Mouse (Mus musculus) lung, adult 2 months (tissue): ENCODE results near the gene Jdp2. TPM values are rescaled to one million over a fixed set of nuclear protein-coding genes. Genes with fewer than 3 reads are reported as not detected.

Experiments used
- DNase-seq: peaks from one replicate; pipeline ENCODE4 v3.0.0; 2022
- H3K4me1 ChIP-seq: fragments of 200-500 bp; 2 replicates; pipeline ENCODE4 v1.6.1; 2011; ENCODE audit warnings: low read length; ENCODE audit not compliant: control insufficient read depth, insufficient read depth
- H3K4me3 ChIP-seq: fragments of 200-500 bp; replicated peaks from 2 replicates; pipeline ENCODE3; 2011; ENCODE audit warnings: low read depth, mild to moderate bottlenecking, control low read depth, low read length; ENCODE audit errors: extremely low read depth
- CTCF ChIP-seq: fragments of 200-500 bp; IDR thresholded peaks from 2 replicates; pipeline ENCODE4 v1.5.1; 2011; ENCODE audit warnings: mild to moderate bottlenecking, low read length, control low read depth; ENCODE audit not compliant: insufficient read depth
- POLR2A ChIP-seq: fragments of 200-500 bp; IDR thresholded peaks from 2 replicates; pipeline ENCODE4 v1.6.1; 2011; ENCODE audit warnings: low read depth, mild to moderate bottlenecking, control low read depth, low read length, borderline replicate concordance; ENCODE audit errors: extremely low read depth
- WGBS: fragments of 180-500 bp; shearing (Covaris S2); methylation state at CpG from one replicate; pipeline ENCODE4 v1.1.7; 2018; 5-methylcytosine and 5-hydroxymethylcytosine counted together
- polyA plus RNA-seq: library from polyadenylated mRNA; depleted of rRNA; stranded (reverse); fragments of >200 nt; gene quantifications from 2 replicates; pipeline ENCODE4 v1.2.3, GENCODE M21; 2012

Jdp2 gene
- polyA plus RNA-seq, 1 experiment, result 21.6 TPM

DNA sequence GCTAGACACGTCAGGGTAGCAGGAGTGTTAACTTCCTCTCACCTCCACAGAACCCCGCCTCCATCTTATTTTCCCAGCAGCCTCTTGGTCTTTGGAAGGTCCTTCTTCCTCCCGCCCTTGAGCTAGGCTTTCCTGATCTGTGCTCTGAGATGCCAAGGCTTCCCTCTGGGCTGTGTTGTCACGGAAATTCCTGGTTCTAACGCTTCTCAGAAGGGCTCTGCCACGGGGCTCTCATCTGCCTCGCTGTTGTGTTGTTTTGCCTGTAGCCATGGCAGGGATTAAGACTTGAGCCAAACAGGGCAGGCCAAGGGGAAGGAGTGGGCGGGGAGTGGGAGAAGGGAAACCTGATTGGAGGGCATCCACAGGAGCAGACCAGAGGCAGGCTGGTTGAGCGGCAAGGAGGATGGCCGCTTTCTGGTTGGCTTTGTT is 26.8 kb upstream of the Jdp2 start:
- peaks cover 2% of the 10 kb centered on the region; the same call in 1 of the 2 replicates for H3K4me1 ChIP-seq
- TF ChIP-seq POLR2A (peak; percentile 40; the same call in 1 of the 2 replicates), CTCF (no peak)
- 26% methylated on average over 10 of the region's 10 CpGs for WGBS
- peak; percentile 86 for DNase-seq
- H3K4me3 ChIP-seq, result no peak overlapping the region

DNA sequence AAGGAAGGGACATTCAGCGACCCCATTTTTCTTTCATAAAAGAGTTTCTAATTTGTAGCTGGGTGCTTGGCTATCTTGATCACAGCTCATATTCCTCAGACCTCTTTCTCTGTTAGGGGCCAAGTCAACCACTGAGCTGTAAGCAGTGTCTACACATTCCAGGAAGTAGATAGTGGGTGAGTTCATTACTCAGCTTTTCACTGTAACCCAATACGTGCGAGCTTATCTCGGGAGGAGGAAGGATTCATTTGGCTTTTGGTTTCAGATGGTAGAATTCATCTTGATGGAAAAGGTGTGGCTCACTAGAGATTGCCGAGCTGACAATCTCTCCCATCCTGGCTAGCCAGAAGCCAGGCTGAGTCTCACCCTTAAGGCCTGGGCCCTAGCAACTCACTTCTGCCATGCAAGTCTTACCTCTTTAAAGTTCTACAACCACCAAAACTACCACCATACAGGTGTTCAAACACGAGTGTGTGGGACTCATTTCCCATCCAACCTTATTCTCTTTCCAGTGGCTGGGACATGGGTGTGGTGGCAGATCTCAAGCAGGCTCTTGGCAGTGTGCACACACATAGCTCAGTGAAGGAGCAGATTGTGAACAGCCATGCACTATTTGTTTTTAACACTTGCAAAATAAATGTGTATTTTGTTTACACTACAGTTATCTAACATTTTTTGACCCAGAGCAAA is 23.9 kb upstream of the Jdp2 start:
- Histone ChIP-seq H3K4me3 (no peak overlapping the region), H3K4me1 (peaks cover 2% of the 10 kb centered on the region; the same call in 1 of the 2 replicates)
- 35% methylated on average over 6 of the region's 6 CpGs for WGBS
- TF ChIP-seq POLR2A, result no peak
- TF ChIP-seq CTCF, result no peak
- DNase-seq, result no peak

DNA sequence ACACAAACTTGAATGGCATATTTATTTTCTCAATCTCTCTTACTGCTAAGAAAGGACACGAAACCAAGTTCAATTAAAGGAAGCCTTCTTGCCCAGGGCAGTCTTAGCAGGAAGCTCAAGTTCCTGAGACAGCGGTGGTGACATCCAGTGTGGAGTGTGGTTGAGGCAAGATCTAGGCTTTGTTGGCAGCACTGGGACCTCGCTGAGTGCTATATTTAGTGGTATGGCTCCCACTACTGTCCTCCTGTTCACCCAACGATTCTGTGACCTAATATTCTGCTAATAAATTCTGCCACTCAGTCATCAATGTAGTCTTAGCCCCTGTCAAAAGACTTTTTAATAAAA is 23.4 kb upstream of the Jdp2 start:
- 15% methylated on average over 4 of the region's 4 CpGs for WGBS
- Histone ChIP-seq H3K4me1 (peaks cover 2% of the 10 kb centered on the region; the same call in 1 of the 2 replicates), H3K4me3 (no peak overlapping the region)
- DNase-seq, result no peak
- no peak for TF ChIP-seq POLR2A
- TF ChIP-seq CTCF, result no peak

DNA sequence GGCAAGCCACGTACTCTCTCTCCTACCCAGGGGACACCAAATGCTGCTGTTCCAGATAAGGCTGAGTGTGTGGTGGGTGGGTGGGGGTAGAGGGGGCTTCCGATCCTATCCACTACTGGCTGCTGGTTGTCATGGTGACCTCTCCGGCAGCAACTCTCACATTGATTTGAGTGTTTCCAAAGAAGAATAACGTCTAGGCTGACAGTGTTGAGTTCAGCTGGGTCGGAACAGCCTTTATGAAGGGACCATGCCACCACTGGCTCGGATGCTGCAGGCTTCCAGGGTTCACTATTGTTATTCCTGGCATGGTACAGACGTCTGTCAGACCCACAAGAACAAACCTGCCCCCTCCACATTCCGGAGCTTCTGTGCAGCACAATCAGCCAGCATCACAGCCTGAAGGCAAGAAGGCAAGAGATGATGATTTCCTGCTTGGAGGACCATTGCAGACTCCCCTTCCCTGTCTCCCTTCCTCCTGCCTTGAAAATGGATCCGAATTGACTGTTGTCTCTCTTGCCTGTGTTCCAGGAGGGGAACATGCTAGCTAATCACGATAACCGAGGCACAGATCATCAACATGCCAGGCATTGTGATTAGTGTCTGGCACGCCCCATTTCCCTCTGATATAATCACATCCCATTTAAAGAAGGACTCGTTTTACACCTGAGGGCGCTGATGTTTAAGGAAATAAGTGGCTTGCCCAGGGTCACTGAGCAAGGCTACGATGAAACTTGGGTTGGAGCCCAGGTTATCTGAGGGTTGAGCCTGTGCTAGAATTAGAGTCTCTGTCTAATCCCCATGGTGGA is 17.4 kb upstream of the Jdp2 start:
- no peak for DNase-seq
- Histone ChIP-seq H3K4me3 (no peak overlapping the region), H3K4me1 (no peaks in the 10 kb centered on the region)
- WGBS, result 37% methylated on average over 15 of the region's 15 CpGs
- TF ChIP-seq POLR2A (no peak), CTCF (no peak)

GRCm38 (mm10) chr12:85582067-85582316 is 16.8 kb upstream of the Jdp2 start:
- TF ChIP-seq CTCF (no peak), POLR2A (no peak)

GRCm38 (mm10) chr12:85585761-85586258 is 13.0 kb upstream of the Jdp2 start:
- 69% methylated on average over 11 of the region's 11 CpGs for WGBS
- Histone ChIP-seq H3K4me3 (no peak overlapping the region), H3K4me1 (no peaks in the 10 kb centered on the region; the same call in 1 of the 2 replicates)
- no peak for DNase-seq
- TF ChIP-seq POLR2A, result no peak
- TF ChIP-seq CTCF, result no peak

More at GRCm38 (mm10) chr12:85582067-85582316, 16.8 kb upstream of the Jdp2 start:
- WGBS, result 87% methylated on average over 5 of the region's 5 CpGs
- Histone ChIP-seq H3K4me3 (no peak overlapping the region), H3K4me1 (no peaks in the 10 kb centered on the region)
- no peak for DNase-seq

- WGBS, result 63% methylated on average over 5 of the region's 5 CpGs
- no peak for TF ChIP-seq CTCF
- TF ChIP-seq POLR2A, result no peak
- Histone ChIP-seq H3K4me1 (no peaks in the 10 kb centered on the region; the same call in 1 of the 2 replicates), H3K4me3 (no peak overlapping the region)
- no peak for DNase-seq
Observed at GRCm38 (mm10) chr12:85589870-85590382, 8.9 kb upstream of the Jdp2 start.

- TF ChIP-seq CTCF (no peak), POLR2A (no peak)
- no peak for DNase-seq
- Histone ChIP-seq H3K4me1 (peaks cover 2% of the 10 kb centered on the region; the same call in 1 of the 2 replicates), H3K4me3 (no peak overlapping the region)
- 19% methylated on average over 9 of the region's 9 CpGs for WGBS
Observed at GRCm38 (mm10) chr12:85592943-85593342, 5.9 kb upstream of the Jdp2 start.

- DNase-seq, result no peak
- Histone ChIP-seq H3K4me1 (peaks cover 2% of the 10 kb centered on the region; the same call in 1 of the 2 replicates), H3K4me3 (no peak overlapping the region)
- TF ChIP-seq CTCF (no peak), POLR2A (no peak)
- WGBS, result 97% methylated on average over 2 of the region's 2 CpGs
Observed at GRCm38 (mm10) chr12:85594390-85594789, 4.4 kb upstream of the Jdp2 start.

- H3K4me3 ChIP-seq, result no peak overlapping the region
- peaks cover 17% of the 10 kb centered on the region for H3K4me1 ChIP-seq
- no peak for DNase-seq
- TF ChIP-seq POLR2A (no peak), CTCF (no peak)
- WGBS, result 32% methylated on average over 11 of the region's 11 CpGs
Observed at GRCm38 (mm10) chr12:85598053-85598452, 774 bp upstream of the Jdp2 start.
